Mouse (Mus musculus) E14TG2a.4 (cell line): ENCODE results near the gene Cflar.

ENCODE experiments used
- CTCF ChIP-seq: conservative IDR thresholded peaks from 2 replicates; pipeline ENCODE4 v1.5.1; 2014; ENCODE audit warnings: low read length
- POU5F1 ChIP-seq: IDR thresholded peaks from 2 replicates; pipeline ENCODE4 v1.6.1; 2014; ENCODE audit warnings: low read length, borderline replicate concordance

GRCm38 (mm10) chr1:58727019-58727746, 15.9 kb downstream of the Cflar start:
- TF ChIP-seq CTCF (no peak), POU5F1 (no peak)
